Mouse (Mus musculus) limb, embryonic 13.5 days (tissue): ENCODE measurements around the gene Hoxa10. TPM values are rescaled to one million over a fixed set of nuclear protein-coding genes. Genes with fewer than 3 reads are reported as not detected.

Experiments used
- ATAC-seq: fragments of 200-750 bp; cut with Nextera tagmentation; 2 replicates; pipeline ENCODE4 v1.8.0; 2017; ENCODE audit warnings: low read depth, moderate number of reproducible peaks, moderate TSS enrichment; ENCODE audit not compliant: low FRiP score
- H3K27ac ChIP-seq: fragments of 300-500 bp; sonication (generic); 2 replicates; pipeline ENCODE4 v1.5.1; 2015; ENCODE audit warnings: inconsistent platforms, mild to moderate bottlenecking, moderate library complexity
- H3K27me3 ChIP-seq: fragments of 300-500 bp; sonication (generic); 2 replicates; pipeline ENCODE4 v1.6.1; 2015; ENCODE audit warnings: mild to moderate bottlenecking, inconsistent platforms
- H3K36me3 ChIP-seq: fragments of 300-500 bp; sonication (generic); 2 replicates; pipeline ENCODE4 v1.6.1; 2015; ENCODE audit warnings: inconsistent platforms, mild to moderate bottlenecking, moderate library complexity
- H3K4me1 ChIP-seq: fragments of 300-500 bp; sonication (generic); 2 replicates; pipeline ENCODE4 v1.6.1; 2015; ENCODE audit warnings: inconsistent platforms
- H3K4me2 ChIP-seq: fragments of 300-500 bp; sonication (generic); replicated peaks from 2 replicates; pipeline ENCODE4 v1.6.1; 2015; ENCODE audit warnings: inconsistent platforms, mild to moderate bottlenecking, moderate library complexity
- H3K4me3 ChIP-seq: fragments of 300-500 bp; sonication (generic); 2 replicates; pipeline ENCODE4 v1.5.1; 2015; ENCODE audit warnings: moderate library complexity, mild to moderate bottlenecking, inconsistent platforms
- H3K9ac ChIP-seq: fragments of 300-500 bp; sonication (generic); 2 replicates; pipeline ENCODE4 v1.6.1; 2015; ENCODE audit warnings: mild to moderate bottlenecking, inconsistent platforms
- H3K9me3 ChIP-seq: fragments of 300-500 bp; sonication (generic); 2 replicates; pipeline ENCODE4 v1.6.1; 2016; ENCODE audit warnings: inconsistent platforms
- WGBS: fragments of 180-500 bp; shearing (Covaris S2); methylation state at CpG from one replicate; pipeline ENCODE4 v1.1.7; 2015; 5-methylcytosine and 5-hydroxymethylcytosine counted together
- polyA plus RNA-seq: library from polyadenylated mRNA; unstranded; fragments of >200 nt; fragmentation: Nextera tagmentation; extraction: Ambion mirVana; gene quantifications from 2 replicates; pipeline ENCODE4 v1.2.1, GENCODE M21; 2015

Hoxa10 gene
- polyA plus RNA-seq, 1 experiment from 2014 or later, result 207 TPM

GRCm38 (mm10) chr6:52218643-52219215 is 21.9 kb downstream of the Hoxa10 start:
- no peak overlapping the region for H3K27ac ChIP-seq

GRCm38 (mm10) chr6:52217895-52218642 is 22.6 kb downstream of the Hoxa10 start:
- H3K36me3 ChIP-seq, result no peaks in the 10 kb centered on the region
- H3K27ac ChIP-seq, result peak overlapping the region; percentile 95
- peaks cover 21% of the 10 kb centered on the region for H3K27me3 ChIP-seq
- H3K9ac ChIP-seq, result peak overlapping the region; percentile 89
- H3K4me3 ChIP-seq, result peak overlapping the region; percentile 65
- 6% methylated on average over 23 of the region's 23 CpGs for WGBS
- ATAC-seq, result no peak
- peaks cover 76% of the 10 kb centered on the region for H3K4me1 ChIP-seq
- peak overlapping the region; percentile 93 for H3K4me2 ChIP-seq
- no peaks in the 10 kb centered on the region for H3K9me3 ChIP-seq

More at GRCm38 (mm10) chr6:52218643-52219215, 21.9 kb downstream of the Hoxa10 start:
- H3K9ac ChIP-seq, result peak overlapping the region; percentile 89
- H3K4me1 ChIP-seq, result peaks cover 73% of the 10 kb centered on the region
- peak overlapping the region; percentile 65 for H3K4me3 ChIP-seq
- ATAC-seq, result no peak
- H3K4me2 ChIP-seq, result peak overlapping the region; percentile 93
- no peaks in the 10 kb centered on the region for H3K9me3 ChIP-seq
- H3K27me3 ChIP-seq, result peaks cover 21% of the 10 kb centered on the region
- no peaks in the 10 kb centered on the region for H3K36me3 ChIP-seq
- 14% methylated on average over 14 of the region's 14 CpGs for WGBS

- 0% methylated on average over 25 of the region's 25 CpGs for WGBS
- Histone ChIP-seq H3K27ac (peak overlapping the region; percentile 95), H3K4me3 (peak overlapping the region; percentile 65), H3K4me1 (peaks cover 76% of the 10 kb centered on the region), H3K9ac (peak overlapping the region; percentile 89), H3K9me3 (no peaks in the 10 kb centered on the region), H3K4me2 (peak overlapping the region; percentile 93), H3K36me3 (no peaks in the 10 kb centered on the region), H3K27me3 (peaks cover 21% of the 10 kb centered on the region)
- ATAC-seq, result peak; percentile 71
These were observed 23.2 kb downstream of the Hoxa10 start for GRCm38 (mm10) chr6:52217459-52217768.

- Histone ChIP-seq H3K36me3 (no peaks in the 10 kb centered on the region), H3K27ac (peak overlapping the region; percentile 95), H3K9ac (peak overlapping the region; percentile 89), H3K9me3 (no peaks in the 10 kb centered on the region), H3K4me3 (peak overlapping the region; percentile 65), H3K4me2 (peak overlapping the region; percentile 93), H3K4me1 (peaks cover 76% of the 10 kb centered on the region), H3K27me3 (peaks cover 21% of the 10 kb centered on the region)
- under 1% methylated on average over 60 of the region's 60 CpGs for WGBS
- ATAC-seq, result peak; percentile 7; the same call in 1 of the 2 replicates
These were observed 23.8 kb downstream of the Hoxa10 start for GRCm38 (mm10) chr6:52216691-52217458.

- H3K4me2 ChIP-seq, result peak overlapping the region; percentile 93
- H3K4me1 ChIP-seq, result peaks cover 75% of the 10 kb centered on the region
- no peak for ATAC-seq
- H3K27ac ChIP-seq, result peak overlapping the region; percentile 95
- peaks cover 26% of the 10 kb centered on the region for H3K27me3 ChIP-seq
- no peaks in the 10 kb centered on the region for H3K9me3 ChIP-seq
- peak overlapping the region; percentile 65 for H3K4me3 ChIP-seq
- no peaks in the 10 kb centered on the region for H3K36me3 ChIP-seq
- H3K9ac ChIP-seq, result peak overlapping the region; percentile 89
- 1% methylated on average over 30 of the region's 30 CpGs for WGBS
These were observed 24.7 kb downstream of the Hoxa10 start for GRCm38 (mm10) chr6:52215771-52216535.

GRCm38 (mm10) chr6:52215070-52215469 is 25.6 kb downstream of the Hoxa10 start:
- WGBS, result 41% methylated on average over 3 of the region's 3 CpGs
- Histone ChIP-seq H3K27ac (no peak overlapping the region), H3K9ac (no peak overlapping the region), H3K27me3 (peaks cover 27% of the 10 kb centered on the region), H3K36me3 (no peaks in the 10 kb centered on the region), H3K4me3 (peak overlapping the region; percentile 65; the same call in 1 of the 2 replicates), H3K4me1 (peaks cover 71% of the 10 kb centered on the region), H3K9me3 (no peaks in the 10 kb centered on the region), H3K4me2 (peak overlapping the region; percentile 93)
- ATAC-seq, result no peak

- H3K4me1 ChIP-seq, result peaks cover 71% of the 10 kb centered on the region
- peak overlapping the region; percentile 78 for H3K4me3 ChIP-seq
- ATAC-seq, result no peak
- H3K27me3 ChIP-seq, result peaks cover 26% of the 10 kb centered on the region
- no peak overlapping the region for H3K9ac ChIP-seq
- H3K4me2 ChIP-seq, result peak overlapping the region; percentile 90
- 27% methylated on average over 5 of the region's 5 CpGs for WGBS
- H3K9me3 ChIP-seq, result no peaks in the 10 kb centered on the region
- H3K36me3 ChIP-seq, result no peaks in the 10 kb centered on the region
- 0 out of 2 replicates have a peak overlapping the region, but pooled peaks have one; percentile 1 for H3K27ac ChIP-seq
These were observed 26.4 kb downstream of the Hoxa10 start for GRCm38 (mm10) chr6:52214271-52214670.

- H3K9ac ChIP-seq, result peak within 1 kb of the TSS; percentile 95
- no peaks in the 10 kb centered on the region for H3K36me3 ChIP-seq
- H3K4me2 ChIP-seq, result peak within 1 kb of the TSS; percentile 90
- H3K4me1 ChIP-seq, result peaks cover 71% of the 10 kb centered on the region
- ATAC-seq, result peak; percentile 58
- H3K4me3 ChIP-seq, result peak within 1 kb of the TSS; percentile 78
- H3K27me3 ChIP-seq, result peaks cover 26% of the 10 kb centered on the region
- H3K9me3 ChIP-seq, result no peaks in the 10 kb centered on the region
- peak within 1 kb of the TSS; percentile 97 for H3K27ac ChIP-seq
- WGBS, result 2% methylated on average over 38 of the region's 38 CpGs
These were observed 27.3 kb downstream of the Hoxa10 start, which contains the start of the genes Hoxa3 and Gm28308 for GRCm38 (mm10) chr6:52213119-52213986. TSS of gene Hoxa3 (minus strand) at chr6:52213336. TSS of gene Gm28308 (minus strand) at chr6:52213339.

- H3K27me3 ChIP-seq, result peaks cover 31% of the 10 kb centered on the region
- no peak for ATAC-seq
These were observed 28.0 kb downstream of the Hoxa10 start for GRCm38 (mm10) chr6:52212556-52213118.

GRCm38 (mm10) chr6:52211961-52212360 is 28.7 kb downstream of the Hoxa10 start:
- Histone ChIP-seq H3K9ac (peak overlapping the region; percentile 95), H3K4me1 (peaks cover 74% of the 10 kb centered on the region), H3K36me3 (no peaks in the 10 kb centered on the region), H3K27ac (peak overlapping the region; percentile 97), H3K27me3 (peaks cover 37% of the 10 kb centered on the region), H3K4me3 (peak overlapping the region; percentile 78), H3K4me2 (peak overlapping the region; percentile 90), H3K9me3 (no peaks in the 10 kb centered on the region)
- WGBS, result under 1% methylated on average over 13 of the region's 13 CpGs
- no peak for ATAC-seq

More at GRCm38 (mm10) chr6:52212556-52213118, 28.0 kb downstream of the Hoxa10 start:
- WGBS, result under 1% methylated on average over 22 of the region's 22 CpGs
- H3K9ac ChIP-seq, result peak overlapping the region; percentile 95
- peak overlapping the region; percentile 78 for H3K4me3 ChIP-seq
- H3K9me3 ChIP-seq, result no peaks in the 10 kb centered on the region
- H3K36me3 ChIP-seq, result no peaks in the 10 kb centered on the region
- peak overlapping the region; percentile 97 for H3K27ac ChIP-seq
- peak overlapping the region; percentile 90 for H3K4me2 ChIP-seq
- peaks cover 70% of the 10 kb centered on the region for H3K4me1 ChIP-seq
